Mouse (Mus musculus) megakaryocyte, embryonic 14.5 days (primary cell): Measurements from ENCODE around the gene Dclk1. TPM values are rescaled to one million over a fixed set of nuclear protein-coding genes. Genes with fewer than 3 reads are reported as not detected.

Experiments
- H3K27me3 ChIP-seq: replicated peaks from 2 replicates; pipeline ENCODE3; 2012; ENCODE audit warnings: inconsistent platforms
- H3K36me3 ChIP-seq: replicated peaks from 2 replicates; pipeline ENCODE3; 2012; ENCODE audit warnings: low read length, inconsistent platforms, mixed read lengths
- H3K4me1 ChIP-seq: 2 replicates; pipeline ENCODE4 v1.6.1; 2012; ENCODE audit warnings: inconsistent platforms
- H3K4me3 ChIP-seq: replicated peaks from 2 replicates; pipeline ENCODE3; 2012; ENCODE audit warnings: moderate library complexity, mild to moderate bottlenecking, inconsistent platforms
- H3K9me3 ChIP-seq: 2 replicates; pipeline ENCODE4 v1.6.1; 2012; ENCODE audit warnings: inconsistent platforms
- FLI1 ChIP-seq: IDR thresholded peaks from 2 replicates; pipeline ENCODE4 v1.6.1; 2012; ENCODE audit warnings: low read length, inconsistent platforms, mixed read lengths
- GATA1 ChIP-seq: IDR thresholded peaks from 3 replicates; pipeline ENCODE4 v1.6.1; 2012; ENCODE audit warnings: mixed read lengths, low read length, inconsistent platforms, borderline replicate concordance
- polyA plus RNA-seq: library from polyadenylated mRNA; stranded (reverse); fragments of >175 nt; gene quantifications from 2 replicates; pipeline ENCODE4 v1.2.3, GENCODE M21; 2012; ENCODE audit warnings: low replicate concordance; ENCODE audit not compliant: insufficient read depth

Dclk1 gene
- polyA plus RNA-seq, 1 experiment = not detected

DNA sequence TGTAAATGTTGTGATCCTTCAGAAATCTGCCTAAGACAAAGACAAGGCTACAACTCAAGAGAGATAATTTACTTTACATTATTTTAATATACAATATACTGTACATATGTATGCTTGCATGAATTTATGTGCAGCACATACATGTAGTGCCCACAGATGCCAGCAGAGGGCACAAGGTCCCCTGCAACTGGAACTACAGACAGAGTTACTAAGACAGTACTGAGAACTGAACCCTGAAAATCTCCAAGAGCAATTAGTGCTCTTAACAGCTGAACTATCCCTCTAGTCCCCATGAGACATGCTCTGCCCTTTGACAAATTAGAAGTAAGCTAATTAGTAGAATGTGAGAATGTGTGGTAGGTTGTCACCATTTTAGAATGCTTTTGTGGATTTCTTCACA, 169.4 kb downstream of the Dclk1 start:
- H3K4me1 ChIP-seq = no peaks in the 10 kb centered on the region
- H3K4me3 ChIP-seq = no peak overlapping the region
- H3K36me3 ChIP-seq = no peaks in the 10 kb centered on the region
- H3K9me3 ChIP-seq = peaks cover 21% of the 10 kb centered on the region
- H3K27me3 ChIP-seq = no peaks in the 10 kb centered on the region
- TF ChIP-seq GATA1 (no peak), FLI1 (no peak)

DNA sequence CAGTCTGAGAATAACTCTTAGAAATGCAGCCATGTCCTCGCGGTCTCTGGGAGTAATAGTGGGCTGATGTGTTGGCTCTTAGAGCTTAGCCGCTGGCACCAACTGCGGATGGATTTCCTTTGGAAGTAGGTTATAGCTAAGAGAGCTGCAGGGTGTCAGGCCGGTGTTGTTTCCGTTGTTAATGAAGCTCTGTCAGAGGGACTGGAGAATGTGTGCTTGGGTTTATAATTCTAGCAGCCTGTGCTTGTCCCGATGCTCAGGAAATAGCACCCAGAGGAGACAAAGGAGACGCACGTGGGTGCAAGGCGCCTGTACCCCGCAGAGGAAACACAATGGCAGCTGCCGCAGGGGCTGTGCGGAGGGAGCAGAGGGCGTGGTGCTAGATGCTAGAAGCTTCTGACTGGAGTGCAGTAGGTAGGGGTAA, 173.4 kb downstream of the Dclk1 start:
- Histone ChIP-seq H3K36me3 (no peaks in the 10 kb centered on the region), H3K27me3 (no peaks in the 10 kb centered on the region), H3K9me3 (peaks cover 11% of the 10 kb centered on the region), H3K4me3 (no peak overlapping the region), H3K4me1 (no peaks in the 10 kb centered on the region)
- no peak for TF ChIP-seq GATA1
- no peak for TF ChIP-seq FLI1

DNA sequence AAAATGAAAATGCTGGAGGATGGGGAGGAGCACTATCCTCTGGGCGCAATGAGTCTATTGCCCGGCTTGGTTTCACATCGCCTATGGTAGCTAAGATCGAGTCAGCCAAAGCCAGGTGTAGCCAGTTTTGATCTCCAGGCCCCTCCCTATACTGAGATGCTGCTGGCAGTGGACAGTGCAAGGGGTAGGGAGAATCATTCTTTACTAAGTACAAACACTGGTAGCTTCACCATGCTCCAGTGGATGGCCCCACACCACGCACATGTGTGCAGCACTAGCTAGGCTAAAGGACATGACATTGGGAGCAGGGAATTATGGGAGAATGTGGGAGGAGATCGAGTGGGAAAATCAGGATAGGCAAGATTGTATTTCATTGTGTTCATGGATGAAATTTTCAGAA, 176.7 kb downstream of the Dclk1 start:
- no peaks in the 10 kb centered on the region for H3K4me1 ChIP-seq
- TF ChIP-seq FLI1 (no peak), GATA1 (no peak)
- no peak overlapping the region for H3K4me3 ChIP-seq
- H3K27me3 ChIP-seq = no peaks in the 10 kb centered on the region
- no peaks in the 10 kb centered on the region for H3K9me3 ChIP-seq
- no peaks in the 10 kb centered on the region for H3K36me3 ChIP-seq

DNA sequence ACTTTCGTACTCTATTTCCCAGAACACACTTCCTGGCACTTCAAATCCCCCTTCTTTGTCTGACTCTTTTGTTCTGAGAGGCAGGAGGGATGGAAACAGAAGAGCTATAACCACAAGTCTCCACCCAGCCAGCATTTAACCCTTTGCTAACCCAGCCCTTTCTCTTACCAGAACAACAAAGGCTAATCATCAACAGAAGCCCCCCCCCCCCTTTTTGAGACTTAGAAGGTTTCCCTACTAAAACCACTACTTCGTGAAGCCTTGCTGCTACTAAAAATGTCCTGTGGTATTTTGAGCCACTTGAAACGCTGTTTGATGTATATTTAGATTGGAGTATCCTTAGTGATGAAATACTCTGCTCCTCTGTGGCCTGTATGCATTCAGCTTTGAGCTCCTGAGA, 177.2 kb downstream of the Dclk1 start:
- Histone ChIP-seq H3K27me3 (no peaks in the 10 kb centered on the region), H3K4me1 (no peaks in the 10 kb centered on the region), H3K4me3 (no peak overlapping the region), H3K36me3 (no peaks in the 10 kb centered on the region), H3K9me3 (no peaks in the 10 kb centered on the region)
- no peak for TF ChIP-seq FLI1
- TF ChIP-seq GATA1 = no peak

DNA sequence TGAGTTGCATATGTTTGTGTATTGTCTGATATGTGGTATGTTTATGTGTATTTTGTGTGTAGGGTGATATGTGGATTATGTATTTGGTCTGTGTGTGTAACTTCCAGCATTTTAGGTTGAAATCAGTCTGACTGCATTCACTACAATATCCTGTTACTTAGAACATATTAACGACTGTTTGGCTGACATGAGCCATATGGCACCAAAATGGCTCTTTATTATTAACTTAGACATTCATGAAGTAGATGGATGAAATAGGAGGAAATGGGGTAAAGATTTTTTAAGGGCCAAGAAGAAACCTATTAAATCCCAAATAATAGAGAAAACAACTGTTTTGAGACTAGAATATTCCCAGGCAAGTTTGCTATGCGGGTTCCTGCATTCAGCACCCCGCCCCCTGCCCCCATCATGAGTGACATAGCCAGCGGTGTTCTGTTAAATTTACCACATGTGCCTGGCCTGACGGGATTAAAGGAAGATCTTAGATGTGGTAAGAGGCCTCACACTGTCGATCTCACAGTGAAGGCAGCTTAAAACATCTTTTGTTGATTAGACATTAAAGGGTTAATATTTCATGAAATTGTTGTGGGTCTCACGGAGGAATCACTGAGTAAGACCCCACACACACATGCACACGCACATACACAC, 178.4 kb downstream of the Dclk1 start:
- H3K4me1 ChIP-seq = no peaks in the 10 kb centered on the region

DNA sequence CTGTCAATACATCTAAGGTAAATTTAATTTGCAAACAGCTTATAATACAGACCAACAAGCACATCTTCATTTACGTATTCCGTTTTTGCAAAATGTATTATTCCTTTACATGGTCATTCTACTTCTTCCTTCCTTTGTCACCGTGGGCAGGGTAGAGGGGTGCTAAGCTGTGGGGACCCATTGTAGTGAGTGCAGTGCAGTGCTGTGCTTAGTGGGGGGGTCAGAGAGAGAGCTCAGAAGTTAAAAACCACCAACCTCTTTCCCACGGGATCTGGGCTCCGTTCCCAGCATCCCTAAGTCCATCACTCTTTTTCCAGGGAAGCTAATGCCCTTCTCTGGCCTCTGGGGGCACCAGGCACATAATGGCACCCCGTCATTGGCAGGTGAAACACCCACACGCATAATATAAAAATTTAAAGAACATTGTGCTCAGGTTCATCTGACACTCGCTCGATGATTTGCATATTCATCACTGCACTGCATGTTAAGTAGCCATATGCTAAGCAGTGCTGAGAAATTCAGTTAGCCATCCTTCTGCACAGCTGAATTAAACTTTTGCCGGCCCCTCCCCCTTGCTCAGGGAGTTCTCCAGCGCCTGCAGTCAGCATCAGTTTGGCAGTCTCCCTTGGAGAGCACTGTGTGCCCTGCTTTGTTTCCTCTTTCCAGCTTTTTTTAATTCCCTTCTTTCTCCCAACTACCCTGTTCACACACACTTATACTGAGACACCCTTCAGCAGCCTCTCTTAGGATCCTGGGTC, 181.7 kb downstream of the Dclk1 start:
- Histone ChIP-seq H3K9me3 (no peaks in the 10 kb centered on the region), H3K27me3 (no peaks in the 10 kb centered on the region)
- no peak for TF ChIP-seq GATA1

More for the DNA sequence above, 178.4 kb downstream of the Dclk1 start:
- no peak for TF ChIP-seq FLI1
- no peak for TF ChIP-seq GATA1
- Histone ChIP-seq H3K4me3 (no peak overlapping the region), H3K27me3 (no peaks in the 10 kb centered on the region), H3K9me3 (no peaks in the 10 kb centered on the region), H3K36me3 (no peaks in the 10 kb centered on the region)

DNA sequence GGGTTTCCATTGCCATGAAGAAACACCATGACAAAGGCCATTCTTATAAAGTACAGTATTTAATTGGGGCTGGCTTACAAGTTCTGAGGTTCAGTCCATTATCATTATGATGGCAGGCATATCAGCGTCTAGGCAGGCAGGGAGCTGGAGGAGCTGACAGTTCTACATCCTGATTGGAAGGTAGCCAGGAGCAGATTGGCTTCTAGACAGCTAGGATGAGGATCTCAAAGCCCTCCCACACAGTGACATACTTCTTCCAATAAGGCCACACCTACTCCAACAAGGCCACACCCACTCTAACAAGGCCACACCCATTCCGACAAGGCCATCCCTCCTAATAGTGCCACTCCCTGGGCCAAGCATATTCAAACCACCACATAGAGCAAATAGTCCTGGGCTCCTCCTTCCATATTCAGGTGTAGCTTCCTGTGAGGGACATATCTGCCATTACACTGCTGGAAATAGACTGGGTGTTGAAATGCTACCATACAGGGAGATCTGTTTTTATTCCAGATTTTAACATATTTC, 187.9 kb downstream of the Dclk1 start:
- peaks cover 5% of the 10 kb centered on the region for H3K9me3 ChIP-seq
- H3K36me3 ChIP-seq = no peaks in the 10 kb centered on the region
- no peaks in the 10 kb centered on the region for H3K27me3 ChIP-seq
- no peak for TF ChIP-seq GATA1
- TF ChIP-seq FLI1 = no peak
- no peak overlapping the region for H3K4me3 ChIP-seq
- H3K4me1 ChIP-seq = no peaks in the 10 kb centered on the region

More for the DNA sequence above, 181.7 kb downstream of the Dclk1 start:
- Histone ChIP-seq H3K4me1 (no peaks in the 10 kb centered on the region), H3K4me3 (no peak overlapping the region), H3K36me3 (no peaks in the 10 kb centered on the region)

DNA sequence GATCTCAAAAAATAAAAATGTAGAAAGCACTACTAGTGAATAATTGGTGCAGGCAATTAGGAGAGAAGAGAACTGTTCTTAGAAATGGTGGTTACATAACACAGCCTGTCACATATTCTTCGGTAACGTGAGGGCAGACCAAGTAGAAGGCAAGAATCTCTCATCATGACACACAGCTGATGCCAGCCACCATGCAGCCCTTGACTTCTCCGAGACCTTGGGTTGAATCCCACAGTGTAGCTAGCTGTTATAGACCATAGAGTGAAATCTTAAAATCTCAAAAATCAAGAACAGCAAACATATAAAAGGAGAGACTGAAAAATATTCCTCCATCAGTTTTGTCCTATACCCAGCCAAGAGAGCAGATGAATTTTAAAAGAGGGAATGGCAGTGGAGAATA, 189.1 kb downstream of the Dclk1 start:
- Histone ChIP-seq H3K4me3 (no peak overlapping the region), H3K27me3 (no peaks in the 10 kb centered on the region), H3K36me3 (no peaks in the 10 kb centered on the region), H3K9me3 (peaks cover 5% of the 10 kb centered on the region), H3K4me1 (no peaks in the 10 kb centered on the region)
- TF ChIP-seq GATA1 (no peak), FLI1 (no peak)

DNA sequence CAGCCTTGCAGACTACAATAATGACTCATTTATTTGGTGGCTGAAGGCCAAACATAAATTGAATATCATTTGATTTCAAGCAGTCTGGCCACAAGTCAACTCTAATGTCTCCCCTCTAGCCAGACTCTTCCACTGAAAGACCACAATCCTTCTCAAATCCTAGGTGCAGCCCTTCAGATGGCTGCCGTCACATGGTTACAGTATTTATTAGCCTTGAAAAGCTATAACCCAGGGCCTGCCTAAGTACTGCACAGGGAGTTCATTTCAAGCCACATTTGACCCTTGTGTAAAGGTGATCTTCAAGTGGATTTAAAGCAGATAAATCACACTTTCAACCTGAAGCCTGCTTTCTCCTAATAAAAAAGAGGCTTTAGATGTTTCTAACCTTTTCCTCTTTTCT, 192.1 kb downstream of the Dclk1 start:
- no peak overlapping the region for H3K4me3 ChIP-seq
- H3K9me3 ChIP-seq = peaks cover 5% of the 10 kb centered on the region

DNA sequence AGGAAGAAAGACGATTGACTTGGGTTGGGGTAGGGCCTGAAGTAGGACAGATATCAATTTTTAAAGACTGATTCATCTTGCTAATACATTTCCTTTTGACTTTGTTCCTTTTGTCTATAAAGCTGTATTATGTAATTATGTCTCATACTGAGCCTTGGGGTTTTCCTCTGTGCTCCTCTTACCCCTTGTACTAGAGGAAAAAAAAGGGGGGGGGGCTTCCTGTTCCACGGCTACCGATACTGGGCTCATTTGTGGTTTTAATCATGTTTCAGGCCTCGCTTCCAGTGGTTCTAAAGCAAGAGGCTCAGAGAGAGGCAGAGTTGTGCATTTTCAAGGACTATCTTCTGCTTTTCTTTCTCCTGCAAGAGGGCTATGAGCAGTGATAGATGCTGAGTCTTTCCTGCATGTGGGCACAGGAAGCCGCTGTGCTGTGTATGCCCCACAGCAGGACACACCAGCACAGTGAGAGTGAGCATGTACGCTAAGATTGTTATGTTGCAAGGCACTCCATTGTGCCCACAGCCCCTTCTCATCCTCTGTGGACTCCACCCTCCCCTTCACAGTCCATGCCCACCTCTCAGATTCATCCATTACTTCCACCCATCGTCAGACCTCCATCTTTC, 196.8 kb downstream of the Dclk1 start:
- Histone ChIP-seq H3K36me3 (no peaks in the 10 kb centered on the region), H3K4me3 (no peak overlapping the region), H3K9me3 (no peaks in the 10 kb centered on the region), H3K27me3 (no peaks in the 10 kb centered on the region), H3K4me1 (peaks cover 2% of the 10 kb centered on the region; the same call in 1 of the 2 replicates)
- no peak for TF ChIP-seq GATA1
- no peak for TF ChIP-seq FLI1

More for the DNA sequence above, 192.1 kb downstream of the Dclk1 start:
- no peaks in the 10 kb centered on the region for H3K27me3 ChIP-seq
- TF ChIP-seq GATA1 = no peak
- TF ChIP-seq FLI1 = no peak
- no peaks in the 10 kb centered on the region for H3K36me3 ChIP-seq
- H3K4me1 ChIP-seq = peaks cover 2% of the 10 kb centered on the region; the same call in 1 of the 2 replicates
